Mouse (Mus musculus) ES-E14 (cell line): ENCODE data around the gene Osgin1. TPM values are rescaled to one million over a fixed set of nuclear protein-coding genes. Genes with fewer than 3 reads are reported as not detected.

Experiments
- DNase-seq: peaks from one replicate; pipeline ENCODE4 v3.0.0-alpha.2; 2013; ENCODE audit warnings: low read depth, low spot score
- H3K27ac ChIP-seq: 2 replicates; pipeline ENCODE4 v1.5.1; 2012; ENCODE audit warnings: low read depth, mild to moderate bottlenecking, low read length, moderate library complexity, mixed read lengths; ENCODE audit not compliant: poor library complexity, insufficient read depth, severe bottlenecking
- H3K36me3 ChIP-seq: 2 replicates; pipeline ENCODE4 v1.6.1; 2012; ENCODE audit warnings: mild to moderate bottlenecking, low read length, moderate library complexity, mixed read lengths; ENCODE audit not compliant: control insufficient read depth, poor library complexity, insufficient read depth, severe bottlenecking
- H3K4me1 ChIP-seq, 2 experiments: fragments of 150-350 bp in 1 of 2; sonication (generic) in 1 of 2; 2 replicates each; pipeline ENCODE4 v1.6.1; 2012; ENCODE audit warnings: low read length in 2 of 2, mild to moderate bottlenecking in 1 of 2, mixed read lengths in 1 of 2; ENCODE audit not compliant: control insufficient read depth in 2 of 2, insufficient read depth in 2 of 2, poor library complexity in 1 of 2
- H3K4me3 ChIP-seq, 2 experiments: fragments of 150-350 bp in 1 of 2; sonication (generic) in 1 of 2; 2 replicates each; pipeline ENCODE4 v1.5.1; 2012; ENCODE audit warnings: low read length in 2 of 2, low read depth in 1 of 2, mild to moderate bottlenecking in 1 of 2, mixed read lengths in 1 of 2; ENCODE audit not compliant: insufficient read depth in 1 of 2, poor library complexity in 1 of 2, severe bottlenecking in 1 of 2
- H3K9ac ChIP-seq: 2 replicates; pipeline ENCODE4 v1.6.1; 2012; ENCODE audit warnings: low read depth, mild to moderate bottlenecking, low read length, mixed read lengths; ENCODE audit not compliant: poor library complexity, insufficient read depth, severe bottlenecking
- H3K9me3 ChIP-seq: fragments of 150-350 bp; sonication (generic); 2 replicates; pipeline ENCODE4 v1.6.1; 2012; ENCODE audit warnings: low read depth, mild to moderate bottlenecking, low read length; ENCODE audit not compliant: control insufficient read depth, insufficient read depth
- CHD2 ChIP-seq: IDR thresholded peaks from 2 replicates; pipeline ENCODE4 v1.6.1; 2014; ENCODE audit warnings: mild to moderate bottlenecking, low read depth, low read length, inconsistent platforms
- HCFC1 ChIP-seq: IDR thresholded peaks from 2 replicates; pipeline ENCODE4 v1.6.1; 2012; ENCODE audit warnings: low read length, inconsistent platforms, borderline replicate concordance; ENCODE audit not compliant: insufficient read depth
- MAFK ChIP-seq: IDR thresholded peaks from 2 replicates; pipeline ENCODE4 v1.6.1; 2014; ENCODE audit warnings: mild to moderate bottlenecking, low read depth, low read length, inconsistent platforms; ENCODE audit not compliant: insufficient read depth
- ZC3H11A ChIP-seq: IDR thresholded peaks from 2 replicates; pipeline ENCODE4 v1.6.1; 2012; ENCODE audit warnings: low read depth, mild to moderate bottlenecking, inconsistent platforms, low read length, borderline replicate concordance
- ZNF384 ChIP-seq: IDR thresholded peaks from 2 replicates; pipeline ENCODE4 v1.6.1; 2012; ENCODE audit warnings: low read depth, low read length, inconsistent platforms
- in situ Hi-C, 2 experiments: fragments of 600-800 bp; cut with MboI; formaldehyde crosslinking; loops; one replicate each; pipeline ENCODE4 v1.15.1; 2025; ENCODE audit warnings: low sequenced_read_pairs in 2 of 2, inconsistent platforms in 1 of 2; ENCODE audit not compliant: unreplicated experiment in 2 of 2
- total RNA-seq: library from RNA; depleted of rRNA; stranded (reverse); fragments of 300-350 nt; gene quantifications from 2 replicates; pipeline ENCODE4 v1.2.3, GENCODE M21; 2012

Gene Osgin1
- total RNA-seq, 1 experiment = 0.36 TPM

GRCm38 (mm10) chr8:119427634-119428349 is 6.1 kb upstream of the Osgin1 start:
- H3K9ac ChIP-seq = no peak overlapping the region
- H3K9me3 ChIP-seq = no peaks in the 10 kb centered on the region
- no peak for DNase-seq
- peaks cover 0 to 5% of the 10 kb centered on the region in 2 experiments; a peak in 1 of 4 replicates for H3K4me1 ChIP-seq
- in situ Hi-C loops = no loop called here
- no peak for TF ChIP-seq HCFC1
- H3K36me3 ChIP-seq = no peaks in the 10 kb centered on the region
- no peak overlapping the region for H3K27ac ChIP-seq
- no peak overlapping the region for H3K4me3 ChIP-seq

- H3K4me1 ChIP-seq = peaks cover 0 to 5% of the 10 kb centered on the region in 2 experiments; a peak in 1 of 4 replicates
- DNase-seq = no peak
- no peak overlapping the region for H3K4me3 ChIP-seq
- in situ Hi-C loops = no loop called here
- no peaks in the 10 kb centered on the region for H3K36me3 ChIP-seq
- H3K9ac ChIP-seq = no peak overlapping the region
- TF ChIP-seq CHD2 = no peak
- TF ChIP-seq MAFK = no peak
- TF ChIP-seq ZC3H11A = no peak
- TF ChIP-seq ZNF384 = no peak
- TF ChIP-seq HCFC1 = no peak
- H3K27ac ChIP-seq = no peak overlapping the region
- no peaks in the 10 kb centered on the region for H3K9me3 ChIP-seq
These were observed 5.6 kb upstream of the Osgin1 start for GRCm38 (mm10) chr8:119428350-119428740.

GRCm38 (mm10) chr8:119428766-119429327 is 5.1 kb upstream of the Osgin1 start:
- no peaks in the 10 kb centered on the region for H3K9me3 ChIP-seq
- H3K36me3 ChIP-seq = no peaks in the 10 kb centered on the region
- no peak overlapping the region for H3K27ac ChIP-seq
- in situ Hi-C loops = no loop called here
- no peak for TF ChIP-seq ZC3H11A
- TF ChIP-seq CHD2 = no peak
- TF ChIP-seq MAFK = no peak
- no peak for TF ChIP-seq ZNF384
- TF ChIP-seq HCFC1 = no peak
- no peak for DNase-seq
- no peak overlapping the region for H3K9ac ChIP-seq
- H3K4me3 ChIP-seq = no peak overlapping the region
- H3K4me1 ChIP-seq = peaks cover 0 to 3% of the 10 kb centered on the region in 2 experiments; a peak in 1 of 4 replicates

- no peaks in the 10 kb centered on the region for H3K36me3 ChIP-seq
- no peak overlapping the region for H3K9ac ChIP-seq
- H3K27ac ChIP-seq = no peak overlapping the region
- H3K9me3 ChIP-seq = no peaks in the 10 kb centered on the region
- TF ChIP-seq ZC3H11A (no peak), CHD2 (no peak), HCFC1 (no peak), ZNF384 (no peak), MAFK (no peak)
- DNase-seq = no peak
- in situ Hi-C loops = no loop called here
- H3K4me1 ChIP-seq = no peaks in the 10 kb centered on the region; a peak in 1 of 4 replicates
- no peak overlapping the region for H3K4me3 ChIP-seq
These were observed 4.4 kb upstream of the Osgin1 start for GRCm38 (mm10) chr8:119429552-119429951.

GRCm38 (mm10) chr8:119430250-119430649 is 3.7 kb upstream of the Osgin1 start:
- in situ Hi-C loops = no loop called here
- Histone ChIP-seq H3K4me1 (no peaks in the 10 kb centered on the region; a peak in 1 of 4 replicates), H3K36me3 (no peaks in the 10 kb centered on the region), H3K4me3 (no peak overlapping the region), H3K27ac (no peak overlapping the region), H3K9ac (no peak overlapping the region), H3K9me3 (no peaks in the 10 kb centered on the region)
- DNase-seq = no peak
- TF ChIP-seq CHD2 = no peak
- no peak for TF ChIP-seq ZC3H11A
- no peak for TF ChIP-seq HCFC1
- no peak for TF ChIP-seq MAFK
